Mouse (Mus musculus): ENCODE measurements around the gene Tnik.

GRCm38 (mm10) chr3:28621792-28622191, 358.8 kb downstream of the Tnik start:
- TF ChIP-seq GATA1 (IDR thresholded peaks at IDR 0.05; ENCODE audit: low read length) (no peak), TAL1 (IDR thresholded peaks at IDR 0.05; ENCODE audit: low read length) (no peak)

Measured in erythroblast, embryonic 14.5 days (primary cell).